Mouse (Mus musculus): ENCODE data around the gene Rnf114. TPM values are rescaled to one million over a fixed set of nuclear protein-coding genes. Genes with fewer than 3 reads are reported as not detected.

Gene Rnf114
- polyA plus RNA-seq, 1 experiment, result 234 TPM

DNA sequence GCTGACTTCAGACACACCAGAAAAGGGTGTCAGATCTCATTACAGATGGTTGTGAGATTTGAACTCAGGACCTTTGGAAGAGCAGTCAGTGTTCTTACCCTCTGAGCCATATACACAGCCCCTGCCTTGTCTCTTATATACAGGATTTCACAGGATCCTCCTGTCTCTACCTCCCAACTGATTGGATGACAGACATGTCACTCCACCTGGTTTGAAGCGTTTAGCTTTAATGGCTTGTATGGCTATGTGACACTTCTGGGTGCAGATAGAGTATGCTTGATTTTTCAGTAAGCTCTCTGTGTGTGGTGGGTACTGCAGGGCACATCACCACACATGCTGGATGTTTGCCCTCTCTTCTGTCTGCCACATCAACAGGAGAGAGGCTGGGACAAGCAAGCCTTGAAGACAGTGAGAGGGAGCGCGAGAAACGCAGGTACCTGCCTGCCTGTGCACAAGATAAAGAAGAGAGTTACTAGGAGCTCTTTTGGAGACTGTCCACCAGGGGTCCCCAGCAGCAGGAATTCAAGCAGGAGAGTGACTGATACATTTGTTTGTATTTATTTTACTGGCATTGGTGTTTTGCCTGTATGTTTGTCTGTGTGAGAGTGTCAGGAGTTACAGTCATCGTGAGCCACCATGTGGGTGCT lies 27.3 kb downstream of the Rnf114 start:
- WGBS, result 91% methylated on average over 5 of the region's 5 CpGs
- TF ChIP-seq POLR2A (IDR thresholded peaks at IDR 0.05; ENCODE audit: control insufficient read depth, extremely low read depth, insufficient read depth, low read length, poor library complexity) (no peak), CTCF (IDR thresholded peaks at IDR 0.05; ENCODE audit: borderline replicate concordance, control insufficient read depth, extremely low read depth, insufficient read depth, low read length, poor library complexity) (no peak)
- no peaks in the 10 kb centered on the region for H3K4me1 ChIP-seq (replicated peaks; ENCODE audit: control insufficient read depth, insufficient read depth, low read length)
- no peak overlapping the region for H3K27ac ChIP-seq (ENCODE audit: control insufficient read depth, insufficient read depth, low read length)
- H3K4me3 ChIP-seq (ENCODE audit: control insufficient read depth, insufficient read depth, low read length), result no peak overlapping the region
- peaks cover 30% of the 10 kb centered on the region for H3K36me3 ChIP-seq (ENCODE audit: control insufficient read depth, insufficient read depth, low read length)
- H3K27me3 ChIP-seq (ENCODE audit: control insufficient read depth, insufficient read depth, low read length), result no peaks in the 10 kb centered on the region
- no peak for DNase-seq

DNA sequence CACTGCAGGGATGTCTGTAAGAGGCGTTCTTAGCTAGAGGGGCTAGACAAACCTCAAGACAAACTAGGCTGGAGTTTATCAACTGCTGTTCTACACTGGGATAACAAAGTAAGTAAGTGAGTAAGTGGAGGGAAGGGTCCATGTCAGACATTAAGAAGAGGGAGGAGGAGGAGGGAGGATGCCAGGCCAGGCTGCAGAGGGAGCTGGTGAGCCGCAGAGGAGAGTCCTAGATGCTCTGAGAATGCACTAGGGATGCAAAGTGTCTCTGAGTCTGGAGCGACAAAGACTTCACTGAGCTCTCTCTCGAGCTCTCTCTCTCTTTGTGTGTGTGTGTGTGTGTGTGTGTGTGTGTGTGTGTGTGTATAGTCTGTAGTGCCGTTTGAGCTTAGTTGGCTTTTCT lies 35.8 kb downstream of the Rnf114 start:
- TF ChIP-seq CTCF (IDR thresholded peaks at IDR 0.05; ENCODE audit: borderline replicate concordance, control insufficient read depth, extremely low read depth, insufficient read depth, low read length, poor library complexity) (no peak), POLR2A (IDR thresholded peaks at IDR 0.05; ENCODE audit: control insufficient read depth, extremely low read depth, insufficient read depth, low read length, poor library complexity) (no peak)
- Histone ChIP-seq H3K4me3 (ENCODE audit: control insufficient read depth, insufficient read depth, low read length) (no peak overlapping the region), H3K27me3 (ENCODE audit: control insufficient read depth, insufficient read depth, low read length) (no peaks in the 10 kb centered on the region), H3K4me1 (replicated peaks; ENCODE audit: control insufficient read depth, insufficient read depth, low read length) (no peaks in the 10 kb centered on the region), H3K27ac (ENCODE audit: control insufficient read depth, insufficient read depth, low read length) (no peak overlapping the region), H3K36me3 (ENCODE audit: control insufficient read depth, insufficient read depth, low read length) (no peaks in the 10 kb centered on the region)
- DNase-seq, result peak; percentile 63
- WGBS, result 29% methylated on average over 5 of the region's 5 CpGs

DNA sequence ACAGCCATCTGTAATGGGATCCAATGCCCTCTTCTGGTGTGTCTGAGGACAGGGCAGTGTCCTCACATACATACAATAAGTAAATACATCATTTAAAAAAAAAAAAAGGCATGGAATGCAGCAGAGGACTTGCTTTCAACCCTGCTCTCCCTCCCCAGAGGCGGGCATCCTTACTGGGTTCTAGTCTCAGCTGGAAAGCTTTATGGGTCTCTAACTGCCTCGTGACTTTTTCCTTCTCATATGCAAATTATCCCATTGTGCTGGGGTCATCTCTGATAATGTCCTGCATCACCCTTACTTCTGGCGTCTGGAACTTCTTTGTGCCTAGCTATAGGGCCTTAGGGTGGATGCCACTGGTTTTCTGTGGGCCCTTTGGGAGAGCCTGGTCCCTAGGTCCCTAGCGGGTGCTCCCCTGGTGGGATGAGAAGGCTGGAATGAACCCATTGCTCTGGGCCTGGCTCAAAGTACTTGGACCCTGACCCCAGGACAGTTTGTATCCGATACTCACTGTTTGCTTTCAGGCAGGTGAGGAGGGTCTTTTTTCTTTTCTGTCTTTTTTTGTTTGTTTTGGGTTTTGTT lies 37.6 kb downstream of the Rnf114 start:
- no peak for DNase-seq
- TF ChIP-seq POLR2A (IDR thresholded peaks at IDR 0.05; ENCODE audit: control insufficient read depth, extremely low read depth, insufficient read depth, low read length, poor library complexity) (no peak), CTCF (IDR thresholded peaks at IDR 0.05; ENCODE audit: borderline replicate concordance, control insufficient read depth, extremely low read depth, insufficient read depth, low read length, poor library complexity) (no peak)
- H3K36me3 ChIP-seq (ENCODE audit: control insufficient read depth, insufficient read depth, low read length), result no peaks in the 10 kb centered on the region
- H3K27me3 ChIP-seq (ENCODE audit: control insufficient read depth, insufficient read depth, low read length), result no peaks in the 10 kb centered on the region
- H3K27ac ChIP-seq (ENCODE audit: control insufficient read depth, insufficient read depth, low read length), result no peak overlapping the region
- WGBS, result 94% methylated on average over 5 of the region's 5 CpGs
- no peaks in the 10 kb centered on the region for H3K4me1 ChIP-seq (replicated peaks; ENCODE audit: control insufficient read depth, insufficient read depth, low read length)
- no peak overlapping the region for H3K4me3 ChIP-seq (ENCODE audit: control insufficient read depth, insufficient read depth, low read length)

DNA sequence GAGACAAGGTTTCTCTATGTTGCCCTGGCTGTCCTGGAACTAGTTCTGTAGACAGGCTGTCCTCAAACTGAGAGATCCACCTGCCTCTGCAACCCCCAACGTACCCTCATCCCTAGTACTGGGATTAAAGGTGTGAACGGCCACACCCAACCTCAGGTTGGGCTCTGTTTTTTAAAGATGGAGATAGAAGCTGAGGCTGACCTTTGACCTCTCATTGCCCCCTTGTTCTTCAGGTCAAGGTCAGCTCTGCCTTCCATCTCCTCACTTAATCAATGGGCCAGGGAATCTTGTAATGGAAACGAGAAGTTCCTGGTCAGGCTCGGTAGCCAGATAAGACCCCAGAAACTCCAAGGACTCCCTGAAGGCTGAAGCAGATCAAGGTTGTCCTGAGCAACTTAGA lies 38.1 kb downstream of the Rnf114 start:
- Histone ChIP-seq H3K27ac (ENCODE audit: control insufficient read depth, insufficient read depth, low read length) (no peak overlapping the region), H3K4me3 (ENCODE audit: control insufficient read depth, insufficient read depth, low read length) (no peak overlapping the region), H3K36me3 (ENCODE audit: control insufficient read depth, insufficient read depth, low read length) (no peaks in the 10 kb centered on the region), H3K4me1 (replicated peaks; ENCODE audit: control insufficient read depth, insufficient read depth, low read length) (no peaks in the 10 kb centered on the region), H3K27me3 (ENCODE audit: control insufficient read depth, insufficient read depth, low read length) (no peaks in the 10 kb centered on the region)
- DNase-seq, result no peak
- 94% methylated on average over 4 of the region's 4 CpGs for WGBS
- no peak for TF ChIP-seq POLR2A (IDR thresholded peaks at IDR 0.05; ENCODE audit: control insufficient read depth, extremely low read depth, insufficient read depth, low read length, poor library complexity)
- no peak for TF ChIP-seq CTCF (IDR thresholded peaks at IDR 0.05; ENCODE audit: borderline replicate concordance, control insufficient read depth, extremely low read depth, insufficient read depth, low read length, poor library complexity)

DNA sequence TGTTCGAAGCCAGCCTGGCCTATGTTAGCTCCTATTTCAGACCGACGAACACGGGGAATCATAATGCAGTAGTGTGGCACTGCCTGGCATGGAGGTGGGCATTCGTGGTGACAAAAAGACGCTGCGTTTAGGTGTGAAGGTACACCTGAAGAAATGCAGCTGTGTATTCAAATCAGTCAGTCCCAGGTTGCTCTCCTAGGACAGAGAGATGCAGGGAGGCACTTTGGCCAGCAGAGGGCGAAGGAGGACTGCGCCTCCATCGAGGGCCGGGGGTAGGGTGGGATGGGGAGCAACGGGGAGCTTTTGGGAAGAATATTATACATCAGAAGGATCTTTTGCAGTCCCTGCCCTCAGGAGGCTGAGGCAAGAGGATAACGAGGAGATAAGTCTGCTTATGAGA lies 39.7 kb downstream of the Rnf114 start:
- Histone ChIP-seq H3K27me3 (ENCODE audit: control insufficient read depth, insufficient read depth, low read length) (no peaks in the 10 kb centered on the region), H3K4me1 (replicated peaks; ENCODE audit: control insufficient read depth, insufficient read depth, low read length) (peaks cover 9% of the 10 kb centered on the region), H3K36me3 (ENCODE audit: control insufficient read depth, insufficient read depth, low read length) (no peaks in the 10 kb centered on the region), H3K27ac (ENCODE audit: control insufficient read depth, insufficient read depth, low read length) (no peak overlapping the region), H3K4me3 (ENCODE audit: control insufficient read depth, insufficient read depth, low read length) (no peak overlapping the region)
- peak; percentile 70 for DNase-seq
- 24% methylated on average over 13 of the region's 13 CpGs for WGBS
- TF ChIP-seq CTCF (IDR thresholded peaks at IDR 0.05; ENCODE audit: borderline replicate concordance, control insufficient read depth, extremely low read depth, insufficient read depth, low read length, poor library complexity) (peak; percentile 95), POLR2A (IDR thresholded peaks at IDR 0.05; ENCODE audit: control insufficient read depth, extremely low read depth, insufficient read depth, low read length, poor library complexity) (no peak)

DNA sequence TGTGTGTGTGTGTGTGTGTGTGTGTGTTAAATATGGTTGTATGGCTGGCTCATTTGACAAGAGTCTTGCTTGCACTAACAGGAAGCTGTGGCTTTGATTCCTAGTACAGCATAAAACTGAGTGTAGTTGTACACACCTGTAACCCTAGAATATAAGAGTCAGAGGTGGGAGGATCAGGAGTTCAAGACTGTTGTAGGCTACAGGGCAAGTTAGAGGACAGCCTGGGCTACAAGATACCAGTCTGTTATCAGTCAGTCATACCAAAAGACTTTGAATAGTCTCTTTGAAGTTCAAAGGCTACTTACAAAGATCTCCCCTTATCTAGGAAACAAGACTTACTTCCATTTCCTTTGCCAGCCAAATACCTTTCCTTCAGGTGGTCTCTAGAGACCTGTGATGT lies 41.4 kb downstream of the Rnf114 start:
- no peaks in the 10 kb centered on the region for H3K27me3 ChIP-seq (ENCODE audit: control insufficient read depth, insufficient read depth, low read length)
- peaks cover 23% of the 10 kb centered on the region for H3K4me1 ChIP-seq (replicated peaks; ENCODE audit: control insufficient read depth, insufficient read depth, low read length)
- DNase-seq, result no peak
- no peak overlapping the region for H3K4me3 ChIP-seq (ENCODE audit: control insufficient read depth, insufficient read depth, low read length)
- H3K27ac ChIP-seq (ENCODE audit: control insufficient read depth, insufficient read depth, low read length), result no peak overlapping the region
- TF ChIP-seq CTCF (IDR thresholded peaks at IDR 0.05; ENCODE audit: borderline replicate concordance, control insufficient read depth, extremely low read depth, insufficient read depth, low read length, poor library complexity), result no peak
- TF ChIP-seq POLR2A (IDR thresholded peaks at IDR 0.05; ENCODE audit: control insufficient read depth, extremely low read depth, insufficient read depth, low read length, poor library complexity), result no peak
- no peaks in the 10 kb centered on the region for H3K36me3 ChIP-seq (ENCODE audit: control insufficient read depth, insufficient read depth, low read length)

Measured in thymus, adult 2 months (tissue).